Mouse (Mus musculus): Measurements from ENCODE around the gene Btf3. TPM values are rescaled to one million over a fixed set of nuclear protein-coding genes. Genes with fewer than 3 reads are reported as not detected.

Gene Btf3
- total RNA-seq, 4 experiments from 2014 or later: 208 to 239 (median 210) TPM

GRCm38 (mm10) chr13:98340506-98340905, 23.7 kb upstream of the Btf3 start:
- no peak for DNase-seq (ENCODE audit: low spot score in 2 of 2)

- DNase-seq (ENCODE audit: low spot score in 2 of 2): no peak
These were observed 19.4 kb upstream of the Btf3 start for GRCm38 (mm10) chr13:98336205-98336604.

GRCm38 (mm10) chr13:98332106-98332505, 15.3 kb upstream of the Btf3 start:
- no peak for DNase-seq (ENCODE audit: low spot score in 2 of 2)

- DNase-seq (ENCODE audit: low spot score in 2 of 2): no peak
These were observed 8.2 kb upstream of the Btf3 start for GRCm38 (mm10) chr13:98325034-98325433.

GRCm38 (mm10) chr13:98317911-98318310, 1.1 kb upstream of the Btf3 start:
- no peak for DNase-seq (ENCODE audit: low spot score in 2 of 2)

- no peak for DNase-seq (ENCODE audit: low spot score in 2 of 2)
These were observed 456 bp upstream of the Btf3 start for GRCm38 (mm10) chr13:98317246-98317677.

GRCm38 (mm10) chr13:98316140-98316479, 696 bp downstream of the Btf3 start:
- DNase-seq (ENCODE audit: low spot score in 2 of 2): no peak

- no peak for DNase-seq (ENCODE audit: low spot score in 2 of 2)
These were observed 1.7 kb downstream of the Btf3 start for GRCm38 (mm10) chr13:98315124-98315523.

GRCm38 (mm10) chr13:98313631-98314030, 3.2 kb downstream of the Btf3 start:
- DNase-seq (ENCODE audit: low spot score in 2 of 2): no peak

GRCm38 (mm10) chr13:98311597-98311996, 5.2 kb downstream of the Btf3 start:
- DNase-seq (ENCODE audit: low spot score in 2 of 2): no peak

- DNase-seq (ENCODE audit: low spot score in 2 of 2): no peak
These were observed 8.1 kb downstream of the Btf3 start for GRCm38 (mm10) chr13:98308724-98309123.

GRCm38 (mm10) chr13:98308004-98308403, 8.8 kb downstream of the Btf3 start:
- DNase-seq (ENCODE audit: low spot score in 2 of 2): no peak

- no peak for DNase-seq (ENCODE audit: low spot score in 2 of 2)
These were observed 9.8 kb downstream of the Btf3 start for GRCm38 (mm10) chr13:98306852-98307475.

- DNase-seq (ENCODE audit: low spot score in 2 of 2): no peak
These were observed 10.4 kb downstream of the Btf3 start for GRCm38 (mm10) chr13:98306393-98306792.

GRCm38 (mm10) chr13:98305257-98305656, 11.5 kb downstream of the Btf3 start:
- no peak for DNase-seq (ENCODE audit: low spot score in 2 of 2)

- DNase-seq (ENCODE audit: low spot score in 2 of 2): peak; percentile 21 to 24
These were observed 17.7 kb downstream of the Btf3 start for GRCm38 (mm10) chr13:98298833-98299758.

GRCm38 (mm10) chr13:98297883-98298482, 18.8 kb downstream of the Btf3 start:
- DNase-seq (ENCODE audit: low spot score in 2 of 2): no peak

GRCm38 (mm10) chr13:98296072-98296471, 20.7 kb downstream of the Btf3 start:
- DNase-seq (ENCODE audit: low spot score in 2 of 2): no peak

GRCm38 (mm10) chr13:98291712-98292111, 25.1 kb downstream of the Btf3 start:
- DNase-seq (ENCODE audit: low spot score in 2 of 2): no peak

GRCm38 (mm10) chr13:98290719-98291118, 26.1 kb downstream of the Btf3 start:
- no peak for DNase-seq (ENCODE audit: low spot score in 2 of 2)

- DNase-seq (ENCODE audit: low spot score in 2 of 2): no peak
These were observed 35.7 kb downstream of the Btf3 start for GRCm38 (mm10) chr13:98280990-98281650.

GRCm38 (mm10) chr13:98279686-98280085, 37.1 kb downstream of the Btf3 start, which contains the start of gene Gm21976:
Gm21976 (plus strand) TSS chr13:98279887.
- no peak for DNase-seq (ENCODE audit: low spot score in 2 of 2)
